Mouse (Mus musculus) thymus, adult 2 months (tissue): ENCODE data around the gene Igdcc3. TPM values are rescaled to one million over a fixed set of nuclear protein-coding genes. Genes with fewer than 3 reads are reported as not detected.
A peak's percentile ranks its signal among the peaks of the same experiment; 100 is the strongest.

Experiments used
- DNase-seq: peaks from one replicate; pipeline ENCODE4 v3.0.0; 2021
- H3K27ac ChIP-seq: fragments of 200-500 bp; 2 replicates; pipeline ENCODE4 v1.5.1; 2012; ENCODE audit warnings: low read length, control low read depth; ENCODE audit not compliant: control insufficient read depth, insufficient read depth
- H3K27me3 ChIP-seq: fragments of 200-500 bp; 2 replicates; pipeline ENCODE4 v1.6.1; 2012; ENCODE audit warnings: mild to moderate bottlenecking, low read length, moderate library complexity, mixed read lengths; ENCODE audit not compliant: control insufficient read depth, insufficient read depth
- H3K36me3 ChIP-seq: fragments of 200-500 bp; 2 replicates; pipeline ENCODE4 v1.6.1; 2012; ENCODE audit warnings: mild to moderate bottlenecking, low read length, moderate library complexity; ENCODE audit not compliant: control insufficient read depth, insufficient read depth
- H3K4me1 ChIP-seq: fragments of 200-500 bp; replicated peaks from 2 replicates; pipeline ENCODE4 v1.6.1; 2012; ENCODE audit warnings: low read length; ENCODE audit not compliant: control insufficient read depth, insufficient read depth
- H3K4me3 ChIP-seq: fragments of 200-500 bp; 2 replicates; pipeline ENCODE4 v1.5.1; 2012; ENCODE audit warnings: mild to moderate bottlenecking, low read length, control low read depth, moderate library complexity; ENCODE audit not compliant: control insufficient read depth, insufficient read depth
- CTCF ChIP-seq: fragments of 200-500 bp; IDR thresholded peaks from 2 replicates; pipeline ENCODE4 v1.5.1; 2012; ENCODE audit warnings: mild to moderate bottlenecking, control low read depth, low read length, moderate library complexity, borderline replicate concordance; ENCODE audit not compliant: control insufficient read depth, poor library complexity, insufficient read depth; ENCODE audit errors: extremely low read depth
- POLR2A ChIP-seq: fragments of 200-500 bp; IDR thresholded peaks from 2 replicates; pipeline ENCODE4 v1.6.1; 2012; ENCODE audit warnings: mild to moderate bottlenecking, low read length, control low read depth, moderate library complexity; ENCODE audit not compliant: control insufficient read depth, poor library complexity, insufficient read depth; ENCODE audit errors: extremely low read depth
- WGBS: fragments of 180-500 bp; shearing (Covaris S2); methylation state at CpG from one replicate; pipeline ENCODE4 v1.1.7; 2018; 5-methylcytosine and 5-hydroxymethylcytosine counted together
- polyA plus RNA-seq: library from polyadenylated mRNA; depleted of rRNA; stranded (reverse); fragments of >200 nt; gene quantifications from 2 replicates; pipeline ENCODE4 v1.2.3, GENCODE M21; 2012

The Igdcc3 gene
- polyA plus RNA-seq, 1 experiment: 0.07 TPM

DNA sequence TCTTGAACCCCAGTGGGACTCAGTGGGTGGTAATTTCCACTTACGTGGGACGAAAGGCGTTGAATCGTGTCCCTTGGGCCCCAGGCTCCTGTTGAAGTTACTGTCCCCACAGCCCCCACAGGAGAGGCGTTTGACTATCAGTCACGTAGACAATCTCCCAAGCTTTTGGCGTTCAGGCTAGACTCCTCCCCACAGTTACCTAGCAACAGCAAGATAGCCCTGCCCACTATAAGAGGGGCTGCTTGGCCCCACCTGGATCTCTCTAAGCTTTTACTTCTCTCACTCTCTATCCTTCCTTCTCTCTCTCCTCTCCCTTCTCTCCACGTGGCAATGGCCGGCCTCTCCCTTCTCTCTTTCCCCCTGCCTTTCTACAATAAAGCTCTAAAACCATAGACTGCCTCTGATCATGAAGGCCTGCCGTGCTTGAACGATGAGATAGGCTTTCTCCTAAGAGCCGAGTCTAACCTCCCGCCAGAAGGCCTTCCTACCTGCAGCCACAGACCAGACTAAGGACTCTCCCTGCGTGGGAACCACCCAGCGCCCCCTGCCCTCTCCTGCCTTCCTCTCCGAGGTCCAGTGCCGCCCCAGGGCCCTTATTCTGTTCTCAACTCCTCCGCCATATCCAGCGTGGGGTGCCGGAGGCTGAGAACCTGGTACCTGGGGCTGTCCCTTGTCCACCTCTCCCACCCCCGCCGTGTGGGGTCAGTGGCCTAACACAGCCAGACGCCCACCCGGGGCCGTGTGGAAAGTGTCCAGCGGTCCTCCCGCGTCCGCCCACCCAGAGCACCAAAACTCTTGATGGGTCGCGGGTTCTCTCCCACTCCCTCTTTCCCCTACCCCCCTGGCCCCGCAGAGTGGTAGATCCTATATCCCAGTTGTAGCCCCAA is 67.5 kb downstream of the Igdcc3 start:
- no peaks in the 10 kb centered on the region for H3K27me3 ChIP-seq
- 96% methylated on average over 32 of the region's 32 CpGs for WGBS
- H3K4me1 ChIP-seq: peaks cover 6% of the 10 kb centered on the region
- no peak overlapping the region for H3K27ac ChIP-seq
- TF ChIP-seq POLR2A: no peak
- no peak for TF ChIP-seq CTCF
- no peaks in the 10 kb centered on the region for H3K36me3 ChIP-seq
- DNase-seq: no peak
- no peak overlapping the region for H3K4me3 ChIP-seq

DNA sequence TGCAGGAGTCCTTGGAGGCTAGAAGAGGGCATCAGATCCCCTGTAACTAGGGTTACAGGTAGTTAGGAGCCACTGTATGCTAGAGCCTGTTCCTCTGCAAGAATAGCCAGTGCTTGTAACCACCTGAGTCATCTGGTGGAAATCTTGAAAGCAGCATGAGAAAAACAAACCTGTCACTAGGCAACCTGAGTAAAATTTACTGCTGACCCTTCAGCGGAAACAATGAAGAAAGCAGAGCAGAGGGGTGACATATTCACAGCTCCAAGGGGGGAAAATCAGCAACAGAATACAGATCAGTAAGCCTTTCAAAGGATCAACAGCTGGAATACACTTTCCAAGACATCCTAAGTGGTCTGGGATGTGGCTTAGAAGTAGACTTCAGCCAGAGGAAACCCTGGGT is 70.6 kb downstream of the Igdcc3 start:
- H3K27ac ChIP-seq: no peak overlapping the region
- no peak overlapping the region for H3K4me3 ChIP-seq
- WGBS: 81% methylated on average over 1 of the region's 1 CpGs
- no peaks in the 10 kb centered on the region for H3K36me3 ChIP-seq
- no peak for DNase-seq
- TF ChIP-seq POLR2A (no peak), CTCF (no peak)
- peaks cover 9% of the 10 kb centered on the region for H3K4me1 ChIP-seq
- H3K27me3 ChIP-seq: no peaks in the 10 kb centered on the region

DNA sequence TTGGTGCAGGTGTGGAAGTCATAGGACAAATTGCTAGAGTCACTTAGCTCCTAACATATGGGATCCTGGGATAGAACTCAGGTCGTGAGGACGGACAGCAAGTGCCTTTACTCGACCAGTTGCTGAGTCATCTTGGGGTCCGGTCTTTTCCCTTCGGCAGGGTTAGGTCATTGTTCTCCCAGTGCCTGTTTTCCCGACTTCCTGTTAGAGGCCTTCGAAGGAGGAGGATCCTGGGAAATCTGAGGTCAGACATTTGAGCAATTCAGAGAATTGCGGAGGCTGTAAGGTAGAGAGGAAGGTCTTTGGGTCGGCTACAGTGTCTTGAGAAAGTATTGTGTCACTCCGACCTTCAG is 73.4 kb downstream of the Igdcc3 start:
- H3K4me1 ChIP-seq: peaks cover 23% of the 10 kb centered on the region
- no peaks in the 10 kb centered on the region for H3K27me3 ChIP-seq
- WGBS: 28% methylated on average over 10 of the region's 10 CpGs
- no peak for DNase-seq
- TF ChIP-seq POLR2A: no peak
- TF ChIP-seq CTCF: no peak
- H3K27ac ChIP-seq: no peak overlapping the region
- no peaks in the 10 kb centered on the region for H3K36me3 ChIP-seq
- peak overlapping the region; percentile 97 for H3K4me3 ChIP-seq

DNA sequence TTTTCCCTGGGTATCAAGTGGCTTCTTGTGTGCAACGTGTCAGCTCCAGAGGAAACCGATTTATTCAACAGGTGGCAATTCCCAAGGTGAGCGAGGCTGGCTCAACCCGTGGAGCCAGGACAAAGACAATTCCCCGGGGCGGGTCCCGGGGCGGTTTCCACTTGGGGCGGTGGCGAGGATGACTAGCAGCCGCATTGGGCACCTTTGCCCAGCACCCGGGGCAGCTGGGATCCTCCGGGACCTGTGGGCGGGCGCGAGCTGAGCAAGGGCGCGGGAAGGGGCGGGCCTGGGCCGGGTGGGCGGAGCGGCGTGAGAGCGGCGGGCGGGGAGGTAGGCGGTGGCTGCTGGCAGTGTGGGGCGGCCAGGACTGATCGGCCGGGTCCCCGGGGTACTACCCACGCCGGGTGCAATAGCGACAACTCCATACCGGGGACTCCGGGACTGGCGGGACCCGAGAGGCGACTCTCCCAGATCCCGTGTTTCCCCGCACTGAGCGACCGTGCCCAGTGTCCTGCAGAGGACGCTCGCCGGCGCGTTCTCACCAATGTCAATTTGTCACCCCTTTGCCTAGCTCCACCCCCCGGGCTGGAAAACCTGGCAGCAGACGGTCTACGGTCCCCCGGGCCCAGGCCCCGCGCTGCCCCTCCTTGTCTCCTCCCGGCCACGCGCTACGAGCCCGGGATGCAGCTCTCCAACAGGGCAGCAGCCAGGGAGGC is 73.9 kb downstream of the Igdcc3 start:
- under 1% methylated on average over 56 of the region's 59 CpGs for WGBS
- H3K36me3 ChIP-seq: no peaks in the 10 kb centered on the region
- TF ChIP-seq POLR2A (peak; percentile 43), CTCF (no peak; the same call in none of the 2 replicates)

DNA sequence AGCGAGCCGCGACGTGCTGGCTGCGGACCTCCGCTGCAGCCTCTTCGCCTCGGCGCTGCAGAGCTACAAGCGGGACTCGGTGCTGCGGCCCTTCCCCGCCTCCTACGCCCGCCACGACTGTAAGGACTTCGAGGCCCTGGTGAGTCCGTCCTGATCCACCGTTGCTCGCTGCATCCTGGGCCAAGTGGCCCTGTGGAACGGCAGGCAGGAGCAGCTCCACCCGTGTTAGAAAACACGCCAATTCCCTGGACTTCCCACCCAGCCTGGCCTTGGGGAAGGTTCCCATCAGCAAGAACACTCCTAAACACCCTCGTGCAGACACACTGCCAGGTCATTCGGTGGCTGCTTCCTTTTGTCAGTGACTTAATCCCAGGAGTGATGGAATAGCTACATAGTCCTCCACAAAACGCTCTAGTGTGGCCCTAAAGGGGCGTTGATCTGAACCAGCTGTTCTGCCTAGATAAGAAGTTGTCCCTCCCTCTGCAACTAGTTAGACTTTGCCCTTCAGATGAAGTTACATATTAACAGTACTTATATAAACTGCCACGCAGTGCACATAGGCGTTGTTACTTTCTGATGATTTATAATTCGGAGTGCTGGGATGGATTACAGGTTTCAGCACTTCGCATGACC is 74.6 kb downstream of the Igdcc3 start:
- no peak for DNase-seq
- Histone ChIP-seq H3K27ac (peak overlapping the region; percentile 21; the same call in 1 of the 2 replicates), H3K27me3 (no peaks in the 10 kb centered on the region), H3K36me3 (no peaks in the 10 kb centered on the region), H3K4me3 (peak overlapping the region; percentile 97), H3K4me1 (peaks cover 24% of the 10 kb centered on the region)
- 7% methylated on average over 31 of the region's 31 CpGs for WGBS
- TF ChIP-seq CTCF: no peak; the same call in 1 of the 2 replicates
- TF ChIP-seq POLR2A: no peak

More for the DNA sequence above, 73.9 kb downstream of the Igdcc3 start:
- H3K4me1 ChIP-seq: peaks cover 23% of the 10 kb centered on the region
- H3K27ac ChIP-seq: 0 out of 2 replicates have a peak overlapping the region, but pooled peaks have one; percentile 21
- DNase-seq: peak; percentile 84
- H3K4me3 ChIP-seq: peak overlapping the region; percentile 97
- H3K27me3 ChIP-seq: no peaks in the 10 kb centered on the region

DNA sequence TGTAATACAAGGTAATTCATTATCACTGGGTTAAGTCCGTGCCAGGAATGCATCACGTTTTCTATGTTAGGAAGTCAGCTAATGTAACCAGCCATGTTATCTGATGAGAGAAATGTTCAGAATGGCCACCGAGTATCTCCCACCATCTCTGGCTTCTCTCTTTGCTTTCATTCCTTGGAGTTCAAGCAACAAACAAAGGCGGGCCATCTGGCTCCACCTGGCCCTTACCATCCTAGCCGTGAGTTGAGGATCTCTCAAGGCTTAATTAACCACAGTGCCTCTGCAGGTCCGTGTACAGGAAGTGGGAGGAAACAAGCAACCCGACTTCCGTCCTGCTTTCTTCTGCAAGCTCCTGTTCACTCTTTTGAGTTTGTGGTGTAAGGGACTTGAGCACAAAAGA is 76.0 kb downstream of the Igdcc3 start:
- no peaks in the 10 kb centered on the region for H3K36me3 ChIP-seq
- no peaks in the 10 kb centered on the region for H3K27me3 ChIP-seq
- H3K27ac ChIP-seq: peak overlapping the region; percentile 91
- DNase-seq: peak; percentile 56
- 5% methylated on average over 8 of the region's 8 CpGs for WGBS
- peak overlapping the region; percentile 47 for H3K4me3 ChIP-seq
- TF ChIP-seq POLR2A (no peak), CTCF (no peak)
- H3K4me1 ChIP-seq: peaks cover 33% of the 10 kb centered on the region

DNA sequence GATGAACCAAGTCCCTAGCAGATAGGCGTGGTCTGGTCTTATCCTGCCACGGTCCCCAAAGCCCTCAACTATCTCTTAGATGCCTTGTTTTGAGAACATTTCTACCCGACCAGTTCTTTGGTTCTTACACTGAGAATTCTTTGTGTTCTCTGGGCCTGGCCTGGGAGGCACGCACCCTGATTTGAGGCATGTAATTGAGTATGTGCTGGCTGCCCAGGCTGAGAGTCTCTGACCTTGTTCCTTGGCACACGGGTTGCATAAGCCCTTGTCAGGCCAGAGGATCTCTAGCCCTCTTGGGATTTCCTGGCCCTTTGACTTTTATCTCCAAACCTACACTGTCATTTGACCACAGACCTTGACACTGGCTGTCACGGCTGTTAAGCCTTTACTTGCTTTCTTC is 76.7 kb downstream of the Igdcc3 start:
- no peaks in the 10 kb centered on the region for H3K36me3 ChIP-seq
- WGBS: 10% methylated on average over 6 of the region's 6 CpGs
- DNase-seq: no peak
- H3K27me3 ChIP-seq: no peaks in the 10 kb centered on the region
- peak overlapping the region; percentile 91 for H3K27ac ChIP-seq
- H3K4me1 ChIP-seq: peaks cover 37% of the 10 kb centered on the region
- no peak overlapping the region for H3K4me3 ChIP-seq
- TF ChIP-seq CTCF (no peak), POLR2A (no peak)
